Mouse (Mus musculus) forebrain, embryonic 12.5 days (tissue): ENCODE data around the gene Syt1. TPM values are rescaled to one million over a fixed set of nuclear protein-coding genes. Genes with fewer than 3 reads are reported as not detected.
A peak's percentile ranks its signal among the peaks of the same experiment; 100 is the strongest.

Experiments
- ATAC-seq: fragments of 200-750 bp; cut with Nextera tagmentation; 2 replicates; pipeline ENCODE4 v1.8.0; 2017; ENCODE audit warnings: moderate TSS enrichment; ENCODE audit not compliant: low FRiP score
- H3K27ac ChIP-seq: fragments of 300-500 bp; sonication (generic); 2 replicates; pipeline ENCODE4 v1.5.1; 2016; ENCODE audit warnings: mild to moderate bottlenecking
- H3K27me3 ChIP-seq: fragments of 300-500 bp; sonication (generic); 2 replicates; pipeline ENCODE4 v1.6.1; 2016; ENCODE audit warnings: mild to moderate bottlenecking
- H3K36me3 ChIP-seq: fragments of 300-500 bp; sonication (generic); replicated peaks from 2 replicates; pipeline ENCODE4 v1.6.1; 2016; ENCODE audit warnings: mild to moderate bottlenecking
- H3K4me1 ChIP-seq: fragments of 300-500 bp; sonication (generic); 2 replicates; pipeline ENCODE4 v1.6.1; 2016
- H3K4me2 ChIP-seq: fragments of 300-500 bp; sonication (generic); 2 replicates; pipeline ENCODE4 v1.6.1; 2016; ENCODE audit warnings: mild to moderate bottlenecking, moderate library complexity
- H3K4me3 ChIP-seq: fragments of 300-500 bp; sonication (generic); replicated peaks from 2 replicates; pipeline ENCODE4 v1.5.1; 2016; ENCODE audit warnings: mild to moderate bottlenecking
- H3K9ac ChIP-seq: fragments of 300-500 bp; sonication (generic); 2 replicates; pipeline ENCODE4 v1.6.1; 2016; ENCODE audit warnings: mild to moderate bottlenecking
- H3K9me3 ChIP-seq: fragments of 300-500 bp; sonication (generic); 2 replicates; pipeline ENCODE4 v1.6.1; 2016
- WGBS: fragments of 180-500 bp; shearing (Covaris S2); methylation state at CpG from one replicate; pipeline ENCODE4 v1.1.7; 2016; 5-methylcytosine and 5-hydroxymethylcytosine counted together
- polyA plus RNA-seq: library from polyadenylated mRNA; unstranded; fragments of >200 nt; fragmentation: Nextera tagmentation; extraction: Ambion mirVana; gene quantifications from 2 replicates; pipeline ENCODE4 v1.2.1, GENCODE M21; 2016

The Syt1 gene
- polyA plus RNA-seq, 1 experiment from 2014 or later: 33.7 TPM

GRCm38 (mm10) chr10:108626404-108626803, 384.4 kb downstream of the Syt1 start:
- Histone ChIP-seq H3K9ac (no peak overlapping the region), H3K9me3 (no peaks in the 10 kb centered on the region), H3K4me1 (no peaks in the 10 kb centered on the region), H3K4me2 (no peak overlapping the region), H3K27me3 (no peaks in the 10 kb centered on the region), H3K36me3 (no peaks in the 10 kb centered on the region), H3K4me3 (no peak overlapping the region), H3K27ac (no peak overlapping the region)
- no peak for ATAC-seq
- 80% methylated on average over 3 of the region's 3 CpGs for WGBS

- 52% methylated on average over 4 of the region's 4 CpGs for WGBS
- ATAC-seq: no peak
These were observed 387.8 kb downstream of the Syt1 start for GRCm38 (mm10) chr10:108623002-108623401.

GRCm38 (mm10) chr10:108619861-108620260, 390.9 kb downstream of the Syt1 start:
- Histone ChIP-seq H3K4me2 (no peak overlapping the region), H3K36me3 (no peaks in the 10 kb centered on the region), H3K9me3 (no peaks in the 10 kb centered on the region), H3K27ac (no peak overlapping the region), H3K27me3 (no peaks in the 10 kb centered on the region), H3K9ac (no peak overlapping the region), H3K4me1 (no peaks in the 10 kb centered on the region), H3K4me3 (no peak overlapping the region)
- no peak for ATAC-seq
- WGBS: 87% methylated on average over 5 of the region's 5 CpGs

More at GRCm38 (mm10) chr10:108623002-108623401, 387.8 kb downstream of the Syt1 start:
- Histone ChIP-seq H3K9ac (no peak overlapping the region), H3K9me3 (no peaks in the 10 kb centered on the region), H3K27ac (no peak overlapping the region), H3K4me1 (no peaks in the 10 kb centered on the region), H3K4me2 (no peak overlapping the region), H3K27me3 (no peaks in the 10 kb centered on the region), H3K4me3 (no peak overlapping the region), H3K36me3 (no peaks in the 10 kb centered on the region)

- ATAC-seq: no peak
These were observed 391.6 kb downstream of the Syt1 start for GRCm38 (mm10) chr10:108619217-108619616.

GRCm38 (mm10) chr10:108610057-108610644, 400.6 kb downstream of the Syt1 start:
- no peak overlapping the region for H3K9ac ChIP-seq
- H3K36me3 ChIP-seq: no peaks in the 10 kb centered on the region
- no peaks in the 10 kb centered on the region for H3K27me3 ChIP-seq
- H3K4me1 ChIP-seq: peaks cover 4% of the 10 kb centered on the region; the same call in 1 of the 2 replicates
- ATAC-seq: no peak
- no peak overlapping the region for H3K27ac ChIP-seq
- H3K4me2 ChIP-seq: no peak overlapping the region
- H3K9me3 ChIP-seq: no peaks in the 10 kb centered on the region
- no peak overlapping the region for H3K4me3 ChIP-seq
- WGBS: 77% methylated on average over 14 of the region's 14 CpGs

More at GRCm38 (mm10) chr10:108619217-108619616, 391.6 kb downstream of the Syt1 start:
- no peaks in the 10 kb centered on the region for H3K9me3 ChIP-seq
- H3K27ac ChIP-seq: no peak overlapping the region
- no peak overlapping the region for H3K4me3 ChIP-seq
- no peaks in the 10 kb centered on the region for H3K4me1 ChIP-seq
- no peak overlapping the region for H3K4me2 ChIP-seq
- H3K27me3 ChIP-seq: no peaks in the 10 kb centered on the region
- 89% methylated on average over 5 of the region's 5 CpGs for WGBS
- H3K9ac ChIP-seq: no peak overlapping the region
- H3K36me3 ChIP-seq: no peaks in the 10 kb centered on the region

- 92% methylated on average over 8 of the region's 8 CpGs for WGBS
- Histone ChIP-seq H3K27ac (no peak overlapping the region), H3K9ac (no peak overlapping the region), H3K36me3 (no peaks in the 10 kb centered on the region), H3K4me3 (no peak overlapping the region), H3K4me2 (no peak overlapping the region), H3K27me3 (no peaks in the 10 kb centered on the region), H3K4me1 (no peaks in the 10 kb centered on the region), H3K9me3 (peaks cover 11% of the 10 kb centered on the region)
- no peak for ATAC-seq
These were observed 408.9 kb downstream of the Syt1 start for GRCm38 (mm10) chr10:108601672-108602412.

- Histone ChIP-seq H3K9ac (no peak overlapping the region), H3K27me3 (no peaks in the 10 kb centered on the region), H3K27ac (no peak overlapping the region), H3K36me3 (no peaks in the 10 kb centered on the region), H3K4me3 (no peak overlapping the region), H3K9me3 (peaks cover 11% of the 10 kb centered on the region), H3K4me1 (no peaks in the 10 kb centered on the region), H3K4me2 (no peak overlapping the region)
- 82% methylated on average over 9 of the region's 9 CpGs for WGBS
- no peak for ATAC-seq
These were observed 410.1 kb downstream of the Syt1 start for GRCm38 (mm10) chr10:108600693-108601092.

- no peak overlapping the region for H3K27ac ChIP-seq
- no peaks in the 10 kb centered on the region for H3K36me3 ChIP-seq
- H3K9me3 ChIP-seq: peaks cover 11% of the 10 kb centered on the region
- H3K4me1 ChIP-seq: no peaks in the 10 kb centered on the region
- no peak overlapping the region for H3K4me2 ChIP-seq
- no peak overlapping the region for H3K9ac ChIP-seq
- ATAC-seq: no peak
- H3K4me3 ChIP-seq: no peak overlapping the region
- WGBS: 74% methylated on average over 1 of the region's 1 CpGs
- H3K27me3 ChIP-seq: no peaks in the 10 kb centered on the region
These were observed 413.4 kb downstream of the Syt1 start for GRCm38 (mm10) chr10:108597385-108597784.

- Histone ChIP-seq H3K27ac (no peak overlapping the region), H3K4me1 (no peaks in the 10 kb centered on the region), H3K4me2 (no peak overlapping the region), H3K36me3 (no peaks in the 10 kb centered on the region), H3K27me3 (no peaks in the 10 kb centered on the region), H3K4me3 (no peak overlapping the region), H3K9ac (no peak overlapping the region), H3K9me3 (peaks cover 11% of the 10 kb centered on the region)
- 82% methylated on average over 11 of the region's 11 CpGs for WGBS
- no peak for ATAC-seq
These were observed 414.4 kb downstream of the Syt1 start for GRCm38 (mm10) chr10:108596162-108596927.

GRCm38 (mm10) chr10:108589355-108589754, 421.4 kb downstream of the Syt1 start:
- Histone ChIP-seq H3K4me3 (no peak overlapping the region), H3K9me3 (no peaks in the 10 kb centered on the region), H3K36me3 (no peaks in the 10 kb centered on the region), H3K9ac (no peak overlapping the region), H3K27ac (no peak overlapping the region), H3K27me3 (no peaks in the 10 kb centered on the region), H3K4me2 (no peak overlapping the region), H3K4me1 (no peaks in the 10 kb centered on the region)
- WGBS: 90% methylated on average over 3 of the region's 3 CpGs
- no peak for ATAC-seq

GRCm38 (mm10) chr10:108588924-108589323, 421.9 kb downstream of the Syt1 start:
- H3K27me3 ChIP-seq: no peaks in the 10 kb centered on the region
- no peak overlapping the region for H3K4me3 ChIP-seq
- H3K27ac ChIP-seq: no peak overlapping the region
- H3K4me1 ChIP-seq: no peaks in the 10 kb centered on the region
- WGBS: 86% methylated on average over 3 of the region's 3 CpGs
- H3K9me3 ChIP-seq: no peaks in the 10 kb centered on the region
- no peak for ATAC-seq
- no peak overlapping the region for H3K9ac ChIP-seq
- H3K4me2 ChIP-seq: no peak overlapping the region
- no peaks in the 10 kb centered on the region for H3K36me3 ChIP-seq

- WGBS: 10% methylated on average over 11 of the region's 11 CpGs
- no peak for ATAC-seq
- Histone ChIP-seq H3K9me3 (no peaks in the 10 kb centered on the region), H3K36me3 (no peaks in the 10 kb centered on the region), H3K27ac (no peak overlapping the region), H3K27me3 (no peaks in the 10 kb centered on the region), H3K9ac (no peak overlapping the region), H3K4me2 (peak overlapping the region; percentile 41), H3K4me3 (no peak overlapping the region), H3K4me1 (peaks cover 20% of the 10 kb centered on the region)
These were observed 427.1 kb downstream of the Syt1 start for GRCm38 (mm10) chr10:108583694-108584093.
